Mouse (Mus musculus): ENCODE measurements around the gene Crp.

Crp gene

DNA sequence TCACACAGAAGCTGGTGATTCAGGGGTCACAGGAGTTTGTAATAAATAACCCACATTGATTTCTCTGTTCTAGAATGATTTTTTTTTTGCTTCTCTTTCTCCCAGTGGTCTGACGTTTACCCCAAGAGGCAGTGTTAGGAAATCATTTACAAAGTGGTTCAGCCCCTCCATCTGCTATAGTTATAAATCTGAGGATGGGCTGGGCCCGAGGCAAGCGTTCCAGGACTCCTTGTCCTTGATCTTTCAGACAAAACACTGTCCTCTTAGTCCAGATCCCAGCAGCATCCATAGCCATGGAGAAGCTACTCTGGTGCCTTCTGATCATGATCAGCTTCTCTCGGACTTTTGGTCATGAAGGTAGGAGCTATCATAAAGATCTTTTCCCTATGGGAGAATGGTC is at the start of gene Crp:
Gene Crp (plus strand): TSS at position 212 of the 400 bp plus-strand sequence.
- no peak for DNase-seq (ENCODE audit: low read depth, low spot score)

DNA sequence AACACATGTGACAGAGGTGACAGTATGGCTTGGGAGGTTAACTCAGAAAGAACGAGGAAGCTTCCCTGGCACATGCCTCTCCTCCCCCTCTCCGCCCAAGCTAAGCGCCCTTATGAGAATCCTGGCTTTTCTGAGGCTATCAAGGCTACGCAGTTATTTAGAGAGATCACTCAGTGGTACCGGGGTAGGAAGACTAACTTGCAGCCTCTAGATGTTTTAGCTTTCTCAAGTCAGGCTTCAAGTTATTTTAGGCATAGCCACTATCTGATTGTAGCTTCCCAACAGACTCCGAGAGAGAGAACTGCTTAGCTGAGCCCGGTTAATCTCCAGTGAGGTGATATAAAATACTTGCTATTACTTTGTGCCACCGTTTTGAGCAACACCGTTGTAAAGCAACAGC is 48.5 kb upstream of the Crp start:
- no peak for DNase-seq (ENCODE audit: low read depth, low spot score)

DNA sequence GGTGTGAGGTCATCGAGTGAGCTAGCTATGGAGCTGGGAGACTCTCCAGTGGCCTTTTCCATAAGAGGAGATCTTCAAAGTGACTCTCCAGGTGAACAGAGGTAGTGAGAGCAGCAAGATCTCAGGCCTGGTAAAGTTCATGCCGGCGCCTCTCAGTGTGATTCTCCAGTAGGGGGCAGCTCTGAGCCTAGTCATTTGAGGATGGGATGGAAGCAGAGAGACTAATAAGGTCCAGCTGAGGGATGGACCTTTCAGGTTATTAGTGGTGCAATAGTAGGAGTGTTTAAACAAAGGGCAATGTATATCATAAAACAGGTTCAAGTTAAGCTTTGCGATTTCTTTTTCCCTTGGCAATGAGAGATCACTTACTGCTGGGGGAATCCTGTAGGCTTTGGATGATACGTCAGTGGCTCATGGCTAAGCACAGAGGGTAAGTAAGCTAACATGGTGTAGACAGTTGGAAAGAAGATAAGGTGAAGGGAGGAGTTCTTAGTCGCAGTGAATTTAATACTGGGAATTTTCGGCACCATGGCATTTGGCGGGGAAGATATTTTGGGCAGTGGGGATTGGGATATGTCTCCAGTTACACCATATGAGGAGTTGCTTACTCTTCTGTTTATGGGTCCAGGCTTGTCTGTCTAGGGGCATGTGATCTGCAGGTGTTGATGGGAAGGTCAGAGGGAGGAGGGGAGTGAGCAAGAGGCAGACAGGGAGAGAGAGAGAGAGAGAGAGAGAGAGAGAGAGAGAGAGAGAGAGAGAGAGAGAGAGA is 47.2 kb upstream of the Crp start:
- peak; percentile 22 for DNase-seq (ENCODE audit: low read depth, low spot score)

DNA sequence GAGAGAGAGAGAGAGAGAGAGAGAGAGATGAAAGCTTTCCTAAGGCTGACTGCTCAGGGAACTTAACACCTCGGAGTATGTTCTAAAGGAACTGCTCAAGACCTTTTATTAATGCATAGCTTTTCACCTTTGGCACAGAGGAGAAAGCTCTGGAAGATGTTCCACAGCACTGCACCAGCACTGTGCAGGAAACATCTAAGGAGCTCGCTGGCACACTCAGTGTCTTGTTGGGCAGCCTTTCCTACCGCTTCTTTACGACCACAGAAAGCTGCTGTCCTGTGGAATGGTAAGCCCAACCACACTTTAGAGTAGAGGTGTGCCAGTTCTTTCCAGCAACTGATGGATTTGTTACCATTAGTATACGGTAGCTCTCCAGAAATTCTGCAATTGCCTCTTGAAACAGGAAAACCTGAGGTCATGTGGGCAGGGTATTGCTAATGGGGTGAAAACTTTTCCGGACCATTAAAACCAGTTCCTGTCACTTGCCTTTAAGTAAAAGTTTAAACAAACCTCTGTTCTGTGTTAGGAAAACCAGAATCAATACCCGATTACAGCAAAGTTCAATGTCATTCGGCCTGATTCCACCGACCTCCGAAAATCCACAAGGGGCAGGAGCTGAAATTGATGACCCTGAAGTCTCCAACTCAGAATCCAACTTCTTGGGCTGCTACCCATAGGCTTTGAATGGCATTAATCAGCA is 46.4 kb upstream of the Crp start:
- no peak for DNase-seq (ENCODE audit: low read depth, low spot score)

DNA sequence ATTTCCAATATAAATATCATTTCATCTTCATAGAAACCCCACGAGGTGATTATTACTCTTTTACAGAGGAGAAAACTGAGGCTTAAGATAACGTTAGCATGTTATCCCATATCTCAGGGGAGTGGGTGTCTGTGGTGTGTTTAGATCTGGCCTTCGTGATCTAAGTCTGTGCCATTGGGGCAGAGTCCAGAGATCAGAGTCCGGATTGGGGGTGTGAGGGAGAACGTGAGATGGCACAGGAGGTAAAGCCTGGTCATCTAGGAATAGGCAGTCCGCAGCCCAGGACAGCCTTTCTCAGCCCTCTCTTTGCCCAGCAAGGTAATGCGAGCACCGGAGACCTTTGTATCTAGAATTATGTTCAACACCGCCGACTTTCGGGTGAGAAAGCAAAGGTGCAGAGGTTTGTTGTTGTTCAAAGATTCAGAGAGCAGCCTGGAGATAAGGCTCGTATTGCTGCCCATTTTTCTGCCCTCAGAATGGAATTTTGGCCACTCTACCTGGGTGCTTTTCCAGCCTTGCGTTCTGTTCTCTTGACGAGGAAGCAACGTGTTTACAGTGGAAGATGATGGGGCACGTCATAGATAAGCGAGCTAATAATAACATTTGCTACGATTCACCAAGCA is 45.7 kb upstream of the Crp start:
- DNase-seq (ENCODE audit: low read depth, low spot score) = no peak

DNA sequence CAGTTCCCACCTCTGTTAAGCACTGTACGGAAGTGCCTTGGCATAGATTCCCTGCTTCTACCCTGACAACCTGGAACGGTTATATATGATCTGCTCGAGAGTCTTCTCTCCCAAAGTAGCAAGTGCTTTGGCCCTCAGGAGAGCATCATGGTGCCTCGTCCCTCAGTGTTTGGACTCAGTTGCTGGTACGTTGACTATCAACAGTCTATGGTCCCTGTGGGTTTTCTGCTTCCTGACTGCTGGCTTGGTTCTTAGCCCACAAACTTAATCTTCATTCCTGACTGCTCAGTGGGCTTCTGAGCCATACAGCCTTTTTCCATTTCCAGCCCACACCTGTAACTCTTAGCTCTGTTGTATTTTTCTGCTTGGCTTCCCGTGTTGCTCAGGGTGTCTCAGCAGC is 44.0 kb upstream of the Crp start:
- DNase-seq (ENCODE audit: low read depth, low spot score) = no peak

DNA sequence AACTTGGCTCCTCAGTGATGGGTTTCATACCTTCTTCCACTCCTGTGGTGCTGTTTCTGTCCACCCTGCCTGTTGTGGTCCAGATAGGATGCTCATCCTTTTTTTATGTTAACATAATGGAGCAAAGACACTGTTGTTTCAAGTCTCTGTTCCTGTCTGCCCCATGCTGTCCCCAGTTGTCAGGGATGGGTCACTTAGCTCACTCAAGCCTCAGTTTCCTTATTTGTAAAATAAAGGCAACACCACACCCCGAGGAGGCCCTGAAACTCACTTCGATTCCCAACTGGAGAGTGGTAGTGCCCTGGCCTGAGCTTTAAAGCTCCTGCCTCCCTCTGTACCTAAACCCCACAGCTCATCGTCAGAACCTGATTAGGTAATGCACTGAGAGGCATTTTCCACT is 40.6 kb upstream of the Crp start:
- peak; percentile 65 for DNase-seq (ENCODE audit: low read depth, low spot score)

DNA sequence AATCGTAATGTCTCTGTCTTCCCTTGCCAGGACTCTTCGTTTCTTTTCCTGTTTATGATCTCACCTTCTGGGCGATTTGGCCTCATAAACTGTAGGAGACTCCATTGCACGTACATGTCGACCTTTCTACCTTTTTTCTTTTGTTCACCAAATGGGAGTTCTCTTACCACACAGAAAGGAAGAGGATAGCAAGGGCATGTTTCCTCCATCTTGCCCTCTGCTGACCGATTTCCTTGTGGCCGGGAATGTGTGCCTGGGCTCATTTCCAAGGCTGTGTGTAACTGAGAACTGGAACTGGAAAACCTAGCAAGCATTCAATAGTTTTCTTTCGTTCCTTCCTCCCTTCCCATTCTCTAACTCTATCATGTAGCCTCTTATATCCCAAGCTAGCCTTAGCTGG is 38.2 kb upstream of the Crp start:
- no peak for DNase-seq (ENCODE audit: low read depth, low spot score)

DNA sequence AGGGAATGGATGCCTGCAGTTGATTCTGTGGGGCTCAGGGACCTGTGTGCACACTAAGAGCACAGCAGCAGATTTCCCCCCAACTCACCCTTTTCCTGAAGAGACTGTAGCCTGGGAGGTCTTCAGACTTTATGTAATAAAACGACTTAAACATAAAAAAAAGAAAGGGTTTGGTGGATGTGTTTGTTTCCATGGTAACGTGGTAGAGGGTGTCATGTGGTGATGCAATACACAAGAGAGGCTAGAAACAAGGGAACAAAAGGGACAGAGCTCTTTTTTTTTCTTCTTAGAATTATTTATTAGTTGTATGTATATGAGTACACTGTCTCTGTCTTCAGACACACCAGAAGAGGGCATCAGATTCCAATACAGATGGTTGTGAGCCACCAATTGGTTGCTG is 32.4 kb upstream of the Crp start:
- peak; percentile 30 for DNase-seq (ENCODE audit: low read depth, low spot score)

DNA sequence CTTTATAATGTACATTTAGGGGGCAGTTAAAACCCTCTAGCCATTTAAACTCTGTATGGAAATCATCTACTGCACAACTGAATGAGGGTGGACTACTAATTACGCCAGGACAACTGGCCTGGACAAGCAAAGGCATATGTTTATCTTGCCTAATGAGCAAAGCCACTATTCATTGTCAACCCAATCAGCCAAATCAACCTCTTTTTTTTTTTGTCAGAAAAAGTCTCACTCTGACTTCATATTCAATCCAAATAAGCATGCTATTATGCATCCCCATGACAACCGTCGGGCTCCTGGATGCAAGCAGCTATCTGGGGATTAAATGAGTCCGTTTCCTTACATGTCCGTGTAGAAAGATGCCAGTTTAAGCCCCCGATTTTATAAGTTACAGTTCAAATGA is 30.3 kb upstream of the Crp start:
- no peak for DNase-seq (ENCODE audit: low read depth, low spot score)

DNA sequence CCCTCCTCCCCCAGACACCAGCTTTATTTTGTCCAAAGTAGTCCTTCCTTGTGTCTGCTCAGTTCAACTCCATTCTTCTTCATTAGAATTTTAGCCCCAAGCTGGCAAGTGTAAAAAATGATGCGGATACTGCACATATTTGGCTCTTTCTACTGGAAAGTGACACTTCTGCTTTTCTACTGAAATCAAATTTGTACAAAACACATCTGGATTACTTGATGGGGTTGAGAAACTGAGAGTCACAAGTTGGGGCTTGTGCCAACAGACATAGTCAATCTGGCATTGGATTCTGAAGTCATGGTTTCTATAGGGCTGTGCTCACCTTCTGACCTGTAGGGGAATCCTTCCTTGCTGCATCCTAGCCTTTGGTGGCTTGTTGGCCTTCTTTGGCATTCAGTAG is 27.1 kb upstream of the Crp start:
- no peak for DNase-seq (ENCODE audit: low read depth, low spot score)

DNA sequence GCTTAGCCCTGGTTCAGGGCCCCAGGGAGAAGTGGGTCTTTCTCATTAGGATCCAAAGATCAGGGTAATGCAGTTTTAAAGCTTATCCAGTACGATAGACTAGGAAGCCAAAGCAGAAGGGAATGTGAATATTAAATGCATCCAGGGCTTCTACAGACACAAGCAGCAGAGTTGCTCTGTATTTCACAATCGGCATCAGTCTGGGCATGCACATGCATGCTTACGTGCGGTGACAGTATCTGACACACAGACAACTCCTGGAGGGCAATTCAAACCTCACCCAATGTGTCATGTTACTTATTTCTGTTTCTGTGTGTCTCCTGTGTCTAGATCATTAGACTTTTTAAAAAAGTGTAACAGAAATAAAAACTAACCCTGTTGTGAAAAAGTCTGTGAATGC is 17.1 kb upstream of the Crp start:
- no peak for DNase-seq (ENCODE audit: low read depth, low spot score)

DNA sequence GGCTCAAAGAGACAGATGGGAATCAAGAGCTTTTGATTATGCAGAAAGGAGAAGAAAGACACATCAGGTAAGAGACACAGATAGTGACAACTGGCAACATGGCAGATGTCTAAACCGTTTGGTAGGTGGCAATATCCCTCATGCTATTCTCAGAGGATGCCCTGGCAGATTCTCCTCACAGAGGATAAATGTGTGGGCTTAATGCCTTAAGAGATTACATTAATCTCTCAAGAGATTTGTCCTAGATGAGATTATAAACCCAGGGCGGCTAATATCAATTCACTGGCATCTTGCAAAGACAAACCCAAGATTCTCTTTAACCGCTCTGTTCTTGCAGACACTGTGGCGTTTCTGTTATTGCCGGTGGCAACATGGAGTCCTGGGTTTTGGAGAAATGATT is 14.3 kb upstream of the Crp start:
- no peak for DNase-seq (ENCODE audit: low read depth, low spot score)

DNA sequence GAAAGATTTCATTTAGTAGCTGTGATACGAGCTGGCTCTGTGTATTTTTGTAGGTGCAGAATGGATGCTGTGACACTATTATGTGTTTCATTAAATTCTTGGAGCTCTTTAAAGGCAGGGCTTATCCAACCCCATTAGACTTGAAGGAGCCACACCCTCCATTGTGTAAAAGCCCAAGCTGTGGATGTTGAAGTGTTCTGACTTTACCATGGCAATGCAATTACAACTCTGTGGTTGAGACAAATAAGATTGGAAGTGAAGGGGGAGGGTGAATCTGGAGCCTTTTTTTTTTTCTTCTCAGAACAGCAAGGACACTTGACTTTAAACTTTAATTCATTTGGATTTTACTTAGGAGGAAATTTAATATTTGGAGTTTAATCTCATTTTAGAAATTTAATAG is 13.9 kb upstream of the Crp start:
- peak; percentile 71 for DNase-seq (ENCODE audit: low read depth, low spot score)

DNA sequence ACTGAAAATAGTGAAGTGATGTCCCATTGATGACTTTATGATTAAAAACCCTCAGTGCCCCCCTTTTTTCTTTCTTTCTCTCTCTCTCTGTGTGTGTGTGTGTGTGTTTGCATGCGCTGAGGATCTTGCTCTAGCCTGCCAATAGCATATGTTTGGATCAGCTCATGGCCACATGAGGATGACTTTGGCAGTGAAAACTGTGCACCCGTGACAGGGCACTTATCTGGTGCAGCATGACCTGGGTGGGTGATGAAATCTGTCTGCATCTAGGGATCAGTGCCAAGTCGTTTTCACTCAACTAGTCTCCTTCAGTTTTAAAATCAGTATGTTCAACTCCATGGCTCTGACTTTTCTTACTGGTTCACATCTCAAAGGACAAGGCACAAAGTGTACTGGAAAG is 12.7 kb upstream of the Crp start:
- no peak for DNase-seq (ENCODE audit: low read depth, low spot score)

DNA sequence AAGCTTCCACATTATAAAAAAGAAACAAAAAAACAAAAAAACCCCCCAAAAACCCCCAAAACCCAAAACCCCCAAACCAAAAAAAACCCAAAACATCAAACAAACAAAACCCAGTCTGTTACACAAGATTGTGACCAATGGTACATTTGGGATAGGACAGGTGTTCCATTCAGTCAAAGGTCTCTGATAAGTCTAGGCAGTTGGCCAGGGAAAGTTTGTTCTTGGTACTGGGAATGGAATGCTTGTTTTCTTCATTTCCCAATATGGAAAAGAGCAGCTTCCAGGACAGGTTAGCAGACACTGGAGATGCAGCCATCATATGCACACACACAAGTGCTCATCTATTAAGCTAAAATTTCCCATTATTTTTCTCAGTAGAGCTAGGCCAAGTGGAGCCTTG is 433 bp upstream of the Crp start:
- DNase-seq (ENCODE audit: low read depth, low spot score) = no peak

DNA sequence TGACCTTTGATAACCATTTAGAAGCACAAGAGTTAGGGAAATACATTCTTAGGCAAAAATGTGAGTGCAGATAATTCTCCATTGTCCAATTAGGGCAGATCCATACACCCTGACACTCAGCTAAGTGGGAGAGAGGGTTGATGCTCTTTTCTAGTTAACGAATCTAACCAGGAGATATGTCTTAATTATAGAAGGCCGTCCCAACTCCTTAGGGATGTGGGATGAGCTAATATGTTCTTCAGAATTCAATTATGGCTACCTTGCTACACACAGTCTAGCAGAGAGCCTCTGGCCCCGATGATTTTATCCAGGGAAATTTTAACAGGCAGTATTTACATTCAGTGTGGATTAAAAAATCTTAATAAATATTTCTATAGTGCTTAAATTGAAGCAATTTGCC is 3.0 kb downstream of the Crp start:
- DNase-seq (ENCODE audit: low read depth, low spot score) = no peak

DNA sequence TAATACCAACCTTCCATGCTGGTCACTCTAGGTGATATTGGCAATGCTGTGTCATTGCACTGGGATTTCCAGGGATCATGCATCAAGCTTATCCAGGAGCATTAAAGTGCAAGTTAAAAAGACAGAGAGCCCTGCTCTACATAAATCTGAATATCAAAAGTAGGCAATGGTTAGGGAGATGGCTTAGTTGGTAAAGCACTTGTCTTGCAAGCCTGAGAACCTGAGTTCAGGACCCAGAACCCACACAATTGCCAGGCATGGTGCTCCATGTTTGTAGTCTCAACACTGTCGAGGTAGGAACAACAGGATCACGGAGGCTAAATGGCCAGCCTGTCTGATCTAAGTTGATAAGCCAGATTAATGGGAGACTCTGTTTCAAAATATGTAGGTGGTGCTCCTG is 3.5 kb downstream of the Crp start:
- DNase-seq (ENCODE audit: low read depth, low spot score) = peak; percentile 65

DNA sequence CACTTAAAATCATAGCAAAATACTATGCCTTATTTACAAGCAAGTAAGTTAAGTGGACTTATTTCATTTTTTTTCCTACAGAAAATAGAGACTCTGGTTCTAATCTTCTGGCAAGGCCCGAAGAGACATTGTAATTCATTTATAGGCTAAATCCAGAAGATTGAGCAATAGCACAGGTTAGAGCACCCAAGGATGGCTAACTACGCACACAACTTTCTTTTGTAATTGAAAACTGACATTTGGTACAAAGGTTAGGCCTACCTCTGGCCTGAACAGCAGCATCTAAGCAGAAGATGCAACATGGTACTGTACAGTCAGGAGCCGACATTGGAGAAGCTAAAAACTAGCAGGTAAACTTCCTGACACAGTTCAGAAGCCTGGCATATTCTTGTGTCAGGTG is 4.0 kb downstream of the Crp start:
- DNase-seq (ENCODE audit: low read depth, low spot score) = no peak

DNA sequence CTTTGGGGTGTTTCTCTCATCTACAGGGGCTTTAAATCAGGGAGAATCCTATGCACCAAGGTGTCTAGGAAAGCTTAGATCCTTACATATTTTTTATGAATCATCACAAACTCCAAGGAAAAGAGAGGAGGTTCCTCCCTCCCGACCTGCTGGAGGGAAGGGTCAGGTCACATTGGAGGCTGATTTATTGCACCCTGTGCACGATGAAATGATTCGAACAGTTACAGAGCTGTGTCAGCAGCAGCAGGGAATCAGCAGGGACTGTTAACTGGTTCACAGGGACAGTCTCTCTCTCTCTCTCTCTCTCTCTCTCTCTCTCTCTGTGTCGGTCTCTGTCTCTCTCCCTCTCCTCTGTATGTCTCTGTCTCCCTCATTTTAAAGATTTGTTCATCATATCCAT is 6.9 kb downstream of the Crp start:
- DNase-seq (ENCODE audit: low read depth, low spot score) = no peak

DNA sequence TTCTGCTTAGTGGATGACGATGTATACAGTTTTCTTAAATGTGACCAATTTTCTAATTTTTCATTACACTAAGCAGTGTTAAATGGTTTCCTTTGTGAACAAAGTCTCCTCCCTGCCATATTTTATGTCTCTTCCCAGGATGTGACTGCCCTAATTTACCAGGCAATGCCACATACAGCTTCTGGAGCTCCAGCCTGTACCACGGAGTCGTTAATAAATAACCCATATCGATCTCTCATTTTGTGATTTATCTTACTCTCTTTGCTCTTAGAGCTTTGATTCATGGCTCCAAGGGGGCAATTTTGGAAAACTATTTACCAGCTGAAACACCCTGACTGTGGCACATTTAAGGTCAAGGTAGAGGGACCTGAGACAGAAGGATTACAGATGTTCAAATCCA is 8.4 kb downstream of the Crp start:
- DNase-seq (ENCODE audit: low read depth, low spot score) = no peak

DNA sequence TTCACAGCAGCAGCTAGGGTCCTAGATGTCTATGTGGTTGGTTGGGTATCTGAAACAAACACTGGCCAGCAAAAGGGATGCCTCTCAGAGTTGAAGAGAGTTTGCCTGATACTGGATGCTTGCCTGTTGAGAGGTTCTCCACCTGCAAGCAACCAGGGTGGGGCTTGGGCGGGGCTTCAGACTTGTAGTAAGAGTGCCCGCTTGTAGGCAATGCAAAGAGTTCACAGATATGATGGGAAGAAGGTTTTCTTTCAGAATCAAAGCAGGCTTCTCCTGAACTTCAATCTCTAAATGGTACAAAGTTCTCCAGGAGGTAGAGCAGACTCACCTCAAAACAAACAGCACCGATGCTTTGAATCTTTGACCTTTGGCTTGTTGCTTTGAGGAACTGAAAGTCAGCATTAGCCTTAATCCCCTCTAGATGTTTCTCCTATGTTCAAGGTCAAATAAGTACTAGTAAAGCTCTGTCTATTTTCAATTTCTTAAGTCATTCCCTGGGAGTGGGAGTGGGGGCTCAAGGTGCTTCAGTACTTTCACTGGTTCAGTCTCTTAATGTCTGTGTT is 12.0 kb downstream of the Crp start:
- no peak for DNase-seq (ENCODE audit: low read depth, low spot score)

DNA sequence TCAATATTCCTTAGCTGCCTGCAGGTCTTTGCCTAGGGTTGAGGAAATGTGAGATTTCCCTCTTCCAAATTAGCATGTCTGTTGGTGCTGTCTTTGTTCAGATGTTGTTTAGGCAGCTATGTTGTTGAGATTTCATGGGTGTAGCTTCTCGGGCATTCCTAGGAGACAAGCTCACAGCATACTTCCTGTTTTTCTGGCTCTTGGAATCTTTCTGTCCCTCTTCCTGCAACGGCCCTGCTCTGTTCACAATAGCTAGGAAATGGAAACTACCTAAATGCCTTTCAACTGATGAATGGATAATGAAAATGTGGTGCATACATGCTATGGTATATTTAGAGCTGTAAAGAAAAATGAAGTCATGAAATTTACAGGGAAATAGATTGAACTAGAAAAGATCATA is 13.5 kb downstream of the Crp start:
- peak; percentile 17 for DNase-seq (ENCODE audit: low read depth, low spot score)
